Mouse (Mus musculus): ENCODE measurements around the gene Ndufb6. TPM values are rescaled to one million over a fixed set of nuclear protein-coding genes. Genes with fewer than 3 reads are reported as not detected.
A peak's percentile ranks its signal among the peaks of the same experiment; 100 is the strongest.

Ndufb6 gene
- polyA plus RNA-seq, 1 experiment from 2014 or later, result 361 TPM

GRCm38 (mm10) chr4:40227131-40227530 lies 52.1 kb downstream of the Ndufb6 start:
- Histone ChIP-seq H3K4me3 (no peak overlapping the region), H3K27ac (replicated peaks) (no peak overlapping the region), H3K36me3 (no peaks in the 10 kb centered on the region), H3K9me3 (no peaks in the 10 kb centered on the region), H3K4me1 (replicated peaks) (peaks cover under 1% of the 10 kb centered on the region; the same call in 1 of the 2 replicates), H3K27me3 (no peaks in the 10 kb centered on the region), H3K9ac (no peak overlapping the region), H3K4me2 (no peak overlapping the region)
- 89% methylated on average over 11 of the region's 11 CpGs for WGBS
- ATAC-seq (ENCODE audit: low read depth), result no peak

DNA sequence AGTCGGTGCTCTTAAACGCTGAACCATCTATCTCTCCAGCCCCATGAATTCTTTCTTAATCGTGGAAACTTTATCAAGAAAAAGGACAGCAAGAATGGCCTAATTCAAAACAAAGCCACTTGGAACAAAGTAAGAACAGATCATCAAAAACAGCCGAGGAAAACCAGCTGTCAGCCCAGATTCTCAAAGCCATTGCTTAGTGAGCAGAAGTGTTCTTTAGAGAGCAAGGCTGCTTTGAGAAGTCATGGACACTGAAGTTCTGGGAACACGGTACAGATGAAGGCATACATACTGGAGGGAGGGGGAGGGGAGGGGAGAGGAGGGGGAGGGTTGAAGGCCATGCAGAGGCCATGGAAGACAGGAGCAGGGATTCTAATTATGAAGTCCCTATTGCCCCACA lies 53.1 kb downstream of the Ndufb6 start:
- Histone ChIP-seq H3K36me3 (no peaks in the 10 kb centered on the region), H3K27me3 (peaks cover 8% of the 10 kb centered on the region; the same call in 1 of the 2 replicates), H3K9ac (no peak overlapping the region), H3K4me2 (no peak overlapping the region), H3K9me3 (no peaks in the 10 kb centered on the region), H3K4me3 (no peak overlapping the region), H3K27ac (replicated peaks) (no peak overlapping the region), H3K4me1 (replicated peaks) (peaks cover 6% of the 10 kb centered on the region)
- WGBS, result 77% methylated on average over 5 of the region's 5 CpGs
- no peak for ATAC-seq (ENCODE audit: low read depth)

GRCm38 (mm10) chr4:40221876-40222585 lies 57.2 kb downstream of the Ndufb6 start:
- no peak overlapping the region for H3K27ac ChIP-seq (replicated peaks)
- H3K9ac ChIP-seq, result no peak overlapping the region
- no peaks in the 10 kb centered on the region for H3K36me3 ChIP-seq
- no peak for ATAC-seq (ENCODE audit: low read depth)
- peaks cover 16% of the 10 kb centered on the region for H3K4me1 ChIP-seq (replicated peaks)
- no peak overlapping the region for H3K4me3 ChIP-seq
- H3K4me2 ChIP-seq, result peak overlapping the region; percentile 26
- peaks cover 10% of the 10 kb centered on the region; the same call in 1 of the 2 replicates for H3K27me3 ChIP-seq
- H3K9me3 ChIP-seq, result no peaks in the 10 kb centered on the region
- WGBS, result 32% methylated on average over 21 of the region's 21 CpGs

DNA sequence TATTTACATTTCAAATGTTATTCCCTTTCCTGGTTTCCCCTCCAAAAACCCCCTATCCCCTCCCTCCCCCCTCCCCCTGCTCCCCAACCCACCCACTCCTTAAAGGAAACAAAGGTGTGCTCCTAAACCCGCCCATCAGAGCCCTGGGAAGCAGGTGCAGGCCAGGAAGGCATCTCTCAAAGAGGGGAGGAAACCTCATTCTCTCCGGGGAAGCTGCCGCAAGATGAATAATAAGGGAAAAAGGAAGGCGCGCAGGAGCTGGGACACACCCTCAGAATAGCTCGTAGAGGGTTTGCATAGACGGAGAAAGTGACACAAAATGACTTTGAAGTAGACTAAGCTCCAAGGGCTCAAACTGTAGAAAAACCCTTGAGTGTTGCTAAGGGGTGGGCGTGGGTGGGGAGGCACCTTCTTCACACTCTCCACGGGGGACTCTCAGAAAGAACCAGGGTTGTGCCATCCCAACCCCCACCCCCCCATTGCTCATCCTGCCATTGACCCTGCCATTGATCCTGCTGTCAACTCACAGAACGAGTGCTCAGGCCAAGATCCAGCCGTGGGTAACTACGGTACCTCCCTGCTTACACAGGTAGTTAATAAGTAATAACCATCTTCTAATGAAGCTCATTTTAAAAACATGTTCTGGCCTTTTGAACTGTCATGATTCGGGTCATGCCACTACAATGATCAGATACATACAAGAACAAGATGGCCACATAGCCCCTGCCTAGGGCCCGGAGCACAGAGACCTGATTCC lies 58.0 kb downstream of the Ndufb6 start:
- Histone ChIP-seq H3K9me3 (no peaks in the 10 kb centered on the region), H3K4me1 (replicated peaks) (peaks cover 16% of the 10 kb centered on the region), H3K27ac (replicated peaks) (no peak overlapping the region), H3K4me2 (peak overlapping the region; percentile 32; the same call in 1 of the 2 replicates), H3K27me3 (peaks cover 10% of the 10 kb centered on the region; the same call in 1 of the 2 replicates), H3K4me3 (no peak overlapping the region), H3K36me3 (no peaks in the 10 kb centered on the region), H3K9ac (no peak overlapping the region)
- ATAC-seq (ENCODE audit: low read depth), result no peak
- WGBS, result 26% methylated on average over 14 of the region's 14 CpGs

Other genes with a start within 250 kb of the Ndufb6 start
- 47.3 and 47.6 TPM in 2 replicates for gene Aco1, start 136.3 kb downstream of the Ndufb6 start, polyA plus RNA-seq (2015; fragmentation: Nextera tagmentation; extraction: Ambion mirVana)
- gene Ddx58, start 39.6 kb downstream of the Ndufb6 start, polyA plus RNA-seq (2015; fragmentation: Nextera tagmentation; extraction: Ambion mirVana), result 3.8 and 5.0 TPM in 2 replicates
- 21.0 and 23.8 TPM in 2 replicates for gene Smim27, start 9.8 kb downstream of the Ndufb6 start, polyA plus RNA-seq (2015; fragmentation: Nextera tagmentation; extraction: Ambion mirVana)
- gene Topors, start 9.6 kb downstream of the Ndufb6 start, polyA plus RNA-seq (2015; fragmentation: Nextera tagmentation; extraction: Ambion mirVana), result 33.3 and 38.4 TPM in 2 replicates
- gene Tmem215, start 192.8 kb upstream of the Ndufb6 start, polyA plus RNA-seq (2015; fragmentation: Nextera tagmentation; extraction: Ambion mirVana), result 0.59 and 0.77 TPM in 2 replicates

Measured in neural tube, embryonic 13.5 days (tissue).